Comparison of ENCODE assay signal across 9 mouse cellular contexts in the genomic region with DNA sequence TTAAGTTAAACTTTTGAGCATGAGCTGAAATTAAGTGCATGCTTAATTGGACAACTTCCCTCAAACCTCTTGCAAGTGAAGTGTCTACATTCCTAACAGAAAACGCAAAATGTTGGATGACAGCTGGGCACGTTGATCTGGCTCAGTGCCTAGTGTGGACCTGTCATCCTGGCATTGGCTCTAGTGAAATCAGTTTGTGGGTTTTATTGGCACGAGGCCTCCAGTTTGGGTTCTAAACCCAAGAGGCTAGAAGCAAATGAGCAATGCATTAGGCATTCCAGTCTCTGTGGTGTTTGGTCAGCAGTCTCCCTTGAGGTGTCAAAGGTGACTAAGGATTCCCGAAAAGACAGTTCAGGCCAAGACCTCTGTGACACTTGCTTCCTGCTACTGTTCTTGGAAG.
DNase-seq lines count a peak whose midpoint lies in the region; ATAC-seq and TF ChIP-seq lines count a peak whose summit lies in the region.
"Had no signal": no experiment of that assay in that cellular context is flagged by ENCODE, and none has a peak within 500 bp of the region (broad histone marks: within the 10 kb centered on the region; RNA-seq: fewer than 3 reads in every experiment).

No protein-coding gene starts in this region.

- no peak for TF ChIP-seq CTCF in heart, postnatal 0 days (IDR thresholded peaks at IDR 0.05; ENCODE audit: low read depth)

- H3K27ac ChIP-seq in lung, embryonic 16.5 days (ENCODE audit: low read length): no peak overlapping the region
- 0 out of 2 replicates have a peak overlapping the region, but pooled peaks have one; percentile 18 for H3K27ac ChIP-seq in heart, postnatal 0 days (ENCODE audit: low read depth)
- H3K27ac ChIP-seq: limb, embryonic 10.5 days had no signal

- 35% methylated on average over 4 of the region's 4 CpGs for WGBS in lung, embryonic 16.5 days
- 32% methylated on average over 4 of the region's 4 CpGs for WGBS in heart, postnatal 0 days

- H3K36me3 ChIP-seq in lung, embryonic 16.5 days (ENCODE audit: control insufficient read depth, insufficient read depth, low read length): no peaks in the 10 kb centered on the region
- no peaks in the 10 kb centered on the region for H3K36me3 ChIP-seq in heart, postnatal 0 days (replicated peaks; ENCODE audit: control insufficient read depth, insufficient read depth, low read length)
- H3K36me3 ChIP-seq: limb, embryonic 10.5 days had no signal

- H3K27me3 ChIP-seq in lung, embryonic 16.5 days (ENCODE audit: control insufficient read depth, insufficient read depth, low read depth, low read length): no peaks in the 10 kb centered on the region
- H3K27me3 ChIP-seq in heart, postnatal 0 days (ENCODE audit: control insufficient read depth, insufficient read depth, low read length): no peaks in the 10 kb centered on the region

- H3K4me3 ChIP-seq in lung, embryonic 16.5 days (ENCODE audit: low read length): no peak overlapping the region
- H3K4me3 ChIP-seq in heart, postnatal 0 days (ENCODE audit: low read depth, low read length): peak overlapping the region; percentile 12; the same call in 1 of the 2 replicates
- H3K4me3 ChIP-seq: limb, embryonic 10.5 days had no signal

- no peak overlapping the region for H3K4me2 ChIP-seq in lung, embryonic 16.5 days (ENCODE audit: low read depth, low read length)
- H3K4me2 ChIP-seq in heart, postnatal 0 days (ENCODE audit: low read depth, low read length): peak overlapping the region; percentile 43

- H3K4me1 ChIP-seq in lung, embryonic 16.5 days (replicated peaks; ENCODE audit: control insufficient read depth, insufficient read depth, low read length): peaks cover 4% of the 10 kb centered on the region; the same call in 1 of the 2 replicates
- H3K4me1 ChIP-seq in heart, postnatal 0 days (ENCODE audit: control insufficient read depth, insufficient read depth): peaks cover 5% of the 10 kb centered on the region; the same call in 1 of the 2 replicates
- H3K4me1 ChIP-seq: limb, embryonic 10.5 days had no signal

- intact Hi-C loops in heart, postnatal 36 days (cut with DNase I): no loop called here

- DNase-seq in heart, adult 18-20 months: peak; percentile 22
- no peak for DNase-seq in heart, postnatal 36 days
- no peak for DNase-seq in lung, adult 18-20 months
- DNase-seq in adipocyte (ENCODE audit: low spot score): peak; percentile 93
- DNase-seq in heart, postnatal 0 days (ENCODE audit: low spot score): peak; percentile 15
- no peak for DNase-seq in retina, postnatal 1 day

- H3K9me3 ChIP-seq in lung, embryonic 16.5 days (ENCODE audit: control insufficient read depth, low read length): no peaks in the 10 kb centered on the region
- H3K9me3 ChIP-seq in heart, postnatal 0 days (replicated peaks; ENCODE audit: control insufficient read depth, low read length): no peaks in the 10 kb centered on the region
- H3K9me3 ChIP-seq: limb, embryonic 10.5 days had no signal

- H3K9ac ChIP-seq in lung, embryonic 16.5 days (ENCODE audit: low read length): no peak overlapping the region
- no peak overlapping the region for H3K9ac ChIP-seq in heart, postnatal 0 days (replicated peaks; ENCODE audit: low read depth, low read length)

- 0 out of 2 replicates have a peak, but pooled peaks have one; percentile 28 for ATAC-seq in lung, embryonic 16.5 days (ENCODE audit: low read depth)
- no peak for ATAC-seq in heart, postnatal 0 days (ENCODE audit: insufficient read depth, low read depth)
- ATAC-seq: hindbrain, embryonic 16.5 days had no signal

- no peak for TF ChIP-seq EP300 in heart, postnatal 0 days (IDR thresholded peaks at IDR 0.05; ENCODE audit: low read depth)

Comparison
In these comparisons a context has a peak if more than half of its experiments do, and no peak if none do; other contexts are left out.
1. DNase-seq: peak in heart, adult 18-20 months (2 of 2), adipocyte (single experiment) and heart, postnatal 0 days (single experiment); none in heart, postnatal 36 days (0 of 2), lung, adult 18-20 months (0 of 2) and retina, postnatal 1 day (single experiment).